Mouse (Mus musculus) lung, adult 2 months (tissue): ENCODE data around the gene Cenpe. TPM values are rescaled to one million over a fixed set of nuclear protein-coding genes. Genes with fewer than 3 reads are reported as not detected.
A peak's percentile ranks its signal among the peaks of the same experiment; 100 is the strongest.

ENCODE experiments used
- DNase-seq: peaks from one replicate; pipeline ENCODE4 v3.0.0; 2022
- H3K4me1 ChIP-seq: fragments of 200-500 bp; 2 replicates; pipeline ENCODE4 v1.6.1; 2011; ENCODE audit warnings: low read length; ENCODE audit not compliant: control insufficient read depth, insufficient read depth
- H3K4me3 ChIP-seq: fragments of 200-500 bp; replicated peaks from 2 replicates; pipeline ENCODE3; 2011; ENCODE audit warnings: low read depth, mild to moderate bottlenecking, control low read depth, low read length; ENCODE audit errors: extremely low read depth
- CTCF ChIP-seq: fragments of 200-500 bp; IDR thresholded peaks from 2 replicates; pipeline ENCODE4 v1.5.1; 2011; ENCODE audit warnings: mild to moderate bottlenecking, low read length, control low read depth; ENCODE audit not compliant: insufficient read depth
- POLR2A ChIP-seq: fragments of 200-500 bp; IDR thresholded peaks from 2 replicates; pipeline ENCODE4 v1.6.1; 2011; ENCODE audit warnings: low read depth, mild to moderate bottlenecking, control low read depth, low read length, borderline replicate concordance; ENCODE audit errors: extremely low read depth
- WGBS: fragments of 180-500 bp; shearing (Covaris S2); methylation state at CpG from one replicate; pipeline ENCODE4 v1.1.7; 2018; 5-methylcytosine and 5-hydroxymethylcytosine counted together
- polyA plus RNA-seq: library from polyadenylated mRNA; depleted of rRNA; stranded (reverse); fragments of >200 nt; gene quantifications from 2 replicates; pipeline ENCODE4 v1.2.3, GENCODE M21; 2012

Cenpe gene
- polyA plus RNA-seq, 1 experiment = 0.31 TPM

- no peak for TF ChIP-seq CTCF
- TF ChIP-seq POLR2A = no peak
- 46% methylated on average over 3 of the region's 3 CpGs for WGBS
- Histone ChIP-seq H3K4me1 (no peaks in the 10 kb centered on the region), H3K4me3 (no peak overlapping the region)
- DNase-seq = no peak
Measured at GRCm38 (mm10) chr3:135298560-135298959, 86.2 kb downstream of the Cenpe start.

DNA sequence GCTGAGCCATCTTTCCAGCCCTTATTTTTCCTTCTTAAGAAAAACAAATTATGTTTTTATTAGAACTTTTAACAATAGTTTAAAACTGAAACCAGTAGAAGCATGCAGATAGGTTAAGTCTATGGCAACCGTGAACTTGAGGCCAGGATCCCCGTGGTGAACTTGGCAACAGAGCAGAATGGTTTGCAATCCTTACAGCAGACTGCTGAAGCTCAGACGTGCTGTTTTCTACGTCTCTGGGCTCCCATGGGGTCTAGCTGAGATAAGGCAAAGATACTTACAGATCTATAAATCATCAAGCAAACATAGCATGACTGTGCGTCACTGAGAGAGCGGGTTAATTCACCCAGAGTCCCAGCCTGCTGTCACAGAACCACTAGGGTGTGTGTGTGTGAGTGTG lies 87.7 kb downstream of the Cenpe start:
- DNase-seq = no peak
- WGBS = 66% methylated on average over 6 of the region's 6 CpGs
- no peaks in the 10 kb centered on the region for H3K4me1 ChIP-seq
- H3K4me3 ChIP-seq = no peak overlapping the region
- no peak for TF ChIP-seq POLR2A
- no peak for TF ChIP-seq CTCF

GRCm38 (mm10) chr3:135304060-135304459 lies 91.7 kb downstream of the Cenpe start:
- WGBS = 68% methylated on average over 6 of the region's 6 CpGs
- no peak for DNase-seq
- Histone ChIP-seq H3K4me3 (no peak overlapping the region), H3K4me1 (no peaks in the 10 kb centered on the region)
- TF ChIP-seq POLR2A (no peak), CTCF (no peak)

DNA sequence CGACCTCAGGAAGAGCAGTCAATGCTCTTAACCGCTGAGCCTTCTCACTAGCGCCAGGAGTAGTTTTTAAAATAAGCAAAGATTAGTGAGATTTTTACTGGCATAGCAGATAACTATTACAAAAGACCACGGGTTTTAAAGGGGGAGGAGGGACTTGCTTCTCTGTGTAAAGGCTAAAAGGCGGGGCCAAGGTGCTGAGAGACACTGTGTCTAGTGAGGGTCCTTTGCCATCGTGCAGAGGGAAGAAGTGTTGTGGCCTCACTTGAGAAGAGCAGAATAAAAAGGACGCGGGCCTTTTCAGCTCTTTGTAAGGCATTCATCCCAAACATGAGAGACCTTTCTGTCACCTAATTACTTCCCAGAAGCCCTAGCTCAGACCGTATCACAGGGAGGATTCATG lies 92.2 kb downstream of the Cenpe start:
- DNase-seq = no peak
- no peak for TF ChIP-seq POLR2A
- TF ChIP-seq CTCF = no peak
- 43% methylated on average over 9 of the region's 9 CpGs for WGBS
- Histone ChIP-seq H3K4me3 (no peak overlapping the region), H3K4me1 (no peaks in the 10 kb centered on the region)

- no peaks in the 10 kb centered on the region for H3K4me1 ChIP-seq
- H3K4me3 ChIP-seq = peak within 1 kb of the TSS; percentile 49
- DNase-seq = peak; percentile 25
- TF ChIP-seq CTCF (no peak), POLR2A (no peak)
- 7% methylated on average over 28 of the region's 28 CpGs for WGBS
Measured at GRCm38 (mm10) chr3:135307411-135308259, 95.3 kb downstream of the Cenpe start, which contains the start of gene Slc9b2. TSS of gene Slc9b2 (plus strand) at chr3:135307700.

- Histone ChIP-seq H3K4me1 (no peaks in the 10 kb centered on the region), H3K4me3 (no peak overlapping the region)
- DNase-seq = no peak
- TF ChIP-seq POLR2A (no peak), CTCF (no peak)
- 50% methylated on average over 2 of the region's 2 CpGs for WGBS
Measured at GRCm38 (mm10) chr3:135312916-135313491, 100.7 kb downstream of the Cenpe start.

DNA sequence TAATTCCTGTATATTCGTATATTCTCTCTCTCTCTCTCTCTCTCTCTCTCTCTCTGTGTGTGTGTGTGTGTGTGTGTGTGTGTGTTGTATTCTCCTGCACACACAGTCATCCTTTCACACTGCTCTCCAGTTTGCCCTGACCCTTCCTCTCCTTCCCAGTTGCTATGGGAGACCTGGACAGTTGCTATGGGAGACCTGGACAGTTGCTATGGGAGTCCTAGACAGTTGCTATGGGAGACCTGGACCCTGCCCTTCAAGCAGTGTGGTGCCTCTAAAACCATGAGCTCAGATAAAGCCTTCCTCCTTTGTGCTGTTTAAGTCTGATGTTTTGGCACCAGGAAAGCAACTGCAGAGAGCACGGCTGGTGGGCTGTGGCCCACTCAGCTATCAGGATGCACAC lies 101.4 kb downstream of the Cenpe start:
- DNase-seq = no peak
- no peaks in the 10 kb centered on the region for H3K4me1 ChIP-seq
- WGBS = 72% methylated on average over 2 of the region's 2 CpGs
- H3K4me3 ChIP-seq = no peak overlapping the region
- no peak for TF ChIP-seq CTCF
- TF ChIP-seq POLR2A = no peak

- TF ChIP-seq POLR2A (no peak), CTCF (no peak)
- no peak overlapping the region for H3K4me3 ChIP-seq
- no peaks in the 10 kb centered on the region for H3K4me1 ChIP-seq
- no peak for DNase-seq
- 61% methylated on average over 2 of the region's 2 CpGs for WGBS
Measured at GRCm38 (mm10) chr3:135314811-135315210, 102.5 kb downstream of the Cenpe start.

DNA sequence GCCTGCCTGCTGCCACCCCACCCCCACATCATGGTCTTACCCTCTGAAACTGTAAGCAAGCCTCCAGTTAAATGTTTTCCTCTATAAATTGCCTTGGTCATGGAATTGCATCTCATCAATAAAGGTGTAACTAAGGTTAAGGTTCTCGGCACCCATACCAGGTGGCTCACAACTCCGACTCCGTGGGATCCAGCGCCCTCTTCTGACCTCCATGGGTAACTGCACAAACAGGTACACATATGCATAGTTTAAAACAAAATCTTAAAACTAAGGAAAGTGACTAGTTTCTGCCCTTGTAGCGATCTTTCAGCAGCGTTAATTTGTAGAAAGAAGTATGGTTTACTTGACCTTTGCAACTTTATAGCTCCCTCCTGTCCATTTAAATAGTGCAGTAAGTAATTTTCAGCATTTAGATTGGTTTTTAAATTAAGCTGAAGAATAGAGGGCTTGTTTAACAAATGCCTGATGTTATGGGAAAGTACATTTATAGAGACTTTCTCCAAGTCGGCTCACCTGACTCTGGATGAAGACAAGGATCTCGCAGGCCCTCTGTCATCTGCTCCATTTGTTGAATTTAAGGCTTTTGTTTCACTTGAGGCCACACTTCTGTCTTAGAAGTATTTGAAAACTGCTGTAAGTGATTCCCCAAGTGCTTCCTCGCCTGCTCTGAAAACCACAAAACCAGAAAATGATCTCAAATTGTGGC lies 103.5 kb downstream of the Cenpe start:
- Histone ChIP-seq H3K4me3 (no peak overlapping the region), H3K4me1 (no peaks in the 10 kb centered on the region)
- TF ChIP-seq POLR2A = no peak
- WGBS = 83% methylated on average over 9 of the region's 9 CpGs
- no peak for DNase-seq
